Mouse (Mus musculus): ENCODE measurements around the gene Mtf1.

The Mtf1 gene

GRCm38 (mm10) chr4:124856294-124856693 lies 54.4 kb downstream of the Mtf1 start:
- DNase-seq: no peak

- no peak for DNase-seq
Observed at GRCm38 (mm10) chr4:124858370-124858769, 56.5 kb downstream of the Mtf1 start.

GRCm38 (mm10) chr4:124860446-124860845 lies 58.5 kb downstream of the Mtf1 start:
- DNase-seq: no peak

GRCm38 (mm10) chr4:124861283-124862188 lies 59.6 kb downstream of the Mtf1 start, which contains the start of gene Maneal:
Gene Maneal (minus strand): TSS chr4:124862171.
- no peak for DNase-seq

GRCm38 (mm10) chr4:124872719-124873118 lies 70.8 kb downstream of the Mtf1 start:
- DNase-seq: no peak

GRCm38 (mm10) chr4:124880599-124880998 lies 78.7 kb downstream of the Mtf1 start, which contains the start of gene Epha10:
Gene Epha10 (plus strand): TSS chr4:124880899.
- no peak for DNase-seq

- DNase-seq: peak; percentile 46
Observed at GRCm38 (mm10) chr4:124881341-124881908, 79.5 kb downstream of the Mtf1 start.

GRCm38 (mm10) chr4:124882151-124882729 lies 80.3 kb downstream of the Mtf1 start:
- no peak for DNase-seq

GRCm38 (mm10) chr4:124888702-124889101 lies 86.8 kb downstream of the Mtf1 start:
- DNase-seq: no peak

- DNase-seq: no peak
Observed at GRCm38 (mm10) chr4:124889935-124890334, 88.0 kb downstream of the Mtf1 start.

GRCm38 (mm10) chr4:124890831-124891230 lies 88.9 kb downstream of the Mtf1 start:
- no peak for DNase-seq

GRCm38 (mm10) chr4:124893769-124894168 lies 91.9 kb downstream of the Mtf1 start:
- DNase-seq: peak; percentile 17

- DNase-seq: peak; percentile 75
Observed at GRCm38 (mm10) chr4:124894508-124895428, 92.9 kb downstream of the Mtf1 start.

GRCm38 (mm10) chr4:124898428-124898827 lies 96.5 kb downstream of the Mtf1 start:
- no peak for DNase-seq

Measured in cerebellum, adult 8-10 months (tissue).